Mouse (Mus musculus) neutrophil, adult 83 days (primary cell): ENCODE results near the gene Tnfrsf12a. TPM values are rescaled to one million over a fixed set of nuclear protein-coding genes. Genes with fewer than 3 reads are reported as not detected.

Source experiments
- total RNA-seq, 2 experiments: library from RNA; stranded (reverse); gene quantifications; one replicate each; pipeline ENCODE4 v1.2.4; 2023

The Tnfrsf12a gene
- 1 to 10 TPM; 4.8 to 5.1 TPM for total RNA-seq

DNA sequence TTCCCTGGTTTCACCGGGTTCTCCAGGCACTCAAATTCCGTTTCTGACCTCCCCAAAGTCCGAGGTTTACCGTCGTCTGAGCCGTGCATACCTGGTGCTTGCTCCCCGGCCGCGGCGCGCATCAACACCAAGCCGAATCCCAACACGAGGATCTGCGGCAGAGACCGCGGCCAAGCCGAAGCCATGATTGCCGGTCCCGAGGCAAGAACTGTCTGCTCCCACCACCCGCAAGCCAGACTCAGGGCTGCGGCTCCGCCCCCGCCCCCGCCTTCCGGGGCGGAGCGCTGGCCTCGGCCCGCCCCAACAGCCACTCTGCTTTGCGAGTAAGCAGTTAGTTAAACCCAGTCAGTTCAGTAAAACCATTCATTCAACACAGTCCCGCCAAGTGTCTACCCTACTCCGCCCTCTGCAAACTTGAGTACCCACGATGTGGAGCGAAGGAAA, at the start of gene Tnfrsf12a:
Gene Tnfrsf12a (minus strand): TSS at position 233 of the 444 bp plus-strand sequence.

DNA sequence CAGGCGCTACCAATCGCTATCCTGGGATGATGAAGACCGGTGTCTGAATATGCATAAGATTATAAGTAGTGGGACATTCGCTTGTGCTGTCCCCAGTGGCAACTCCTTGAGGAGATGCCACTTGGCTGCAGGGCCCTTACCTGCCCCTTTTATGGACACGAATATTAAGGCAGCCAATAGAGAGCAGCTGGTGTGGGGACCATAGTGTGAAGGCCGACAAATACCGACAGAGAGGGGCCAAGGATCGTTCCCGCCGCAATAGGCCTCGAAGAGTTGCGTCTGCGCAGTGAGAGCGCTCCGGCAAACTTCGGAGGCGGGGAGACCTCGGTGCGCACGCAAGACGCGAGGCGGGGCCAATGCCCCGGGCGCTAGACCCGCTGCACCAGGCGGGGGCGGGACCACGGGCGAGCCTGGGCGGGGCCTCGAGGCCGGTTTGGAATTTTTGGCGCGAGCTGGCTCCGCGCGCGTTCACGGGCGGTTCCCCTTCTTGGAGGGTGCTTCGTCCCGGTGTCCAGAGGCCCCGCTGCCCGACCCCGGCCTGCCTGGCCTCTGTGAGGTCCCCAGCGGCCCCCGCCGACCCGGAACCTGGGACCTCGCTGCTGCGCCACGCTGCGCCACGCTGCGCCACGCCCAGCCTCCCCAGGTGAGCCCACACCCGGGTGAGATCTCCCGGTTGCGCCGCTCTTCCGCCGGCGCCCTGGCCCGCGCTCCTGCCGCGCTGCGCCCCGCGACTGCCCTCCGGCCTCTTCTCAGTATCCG, 48.9 kb upstream of the Tnfrsf12a start, which contains the start of gene Pkmyt1:
Gene Pkmyt1 (plus strand): TSS at position 338 of the 759 bp plus-strand sequence.

DNA sequence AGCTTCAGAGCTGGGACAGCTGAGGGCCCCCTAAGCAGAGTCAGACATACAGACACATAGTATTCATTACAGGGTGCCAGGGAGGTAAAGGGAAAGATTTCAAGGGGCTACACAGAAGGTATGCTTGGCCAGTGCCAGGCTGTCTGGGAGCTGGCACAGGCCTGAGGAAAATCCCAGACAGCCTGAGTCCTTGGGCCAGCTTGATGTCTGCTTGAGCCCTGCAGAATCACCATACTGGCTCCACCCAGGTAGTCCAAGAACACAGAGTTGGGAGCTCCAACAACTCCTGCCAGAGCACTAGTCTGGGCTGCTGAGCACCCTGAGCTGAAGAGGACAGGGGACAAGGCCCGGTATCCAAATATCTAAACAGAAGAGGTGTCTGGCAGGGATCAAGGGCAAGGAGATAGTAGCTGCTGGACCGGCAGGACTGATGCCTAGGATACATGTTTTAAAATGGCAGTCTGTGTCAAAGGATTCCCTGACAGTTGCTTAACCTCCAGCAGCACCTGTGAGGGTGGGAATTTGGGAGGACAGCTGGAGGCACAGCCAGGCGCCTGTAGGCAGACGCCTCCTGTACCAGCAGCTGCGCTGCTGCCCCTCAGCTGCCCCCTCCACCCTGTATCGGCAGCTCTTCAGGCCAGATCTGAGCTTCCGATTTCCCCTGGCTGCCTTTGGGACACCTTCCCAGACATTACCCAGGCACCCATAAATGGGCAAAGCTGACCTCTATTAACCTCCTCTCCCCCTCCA, 45.3 kb upstream of the Tnfrsf12a start, which contains the start of gene 1520401A03Rik:
Gene 1520401A03Rik (minus strand): TSS at position 408 of the 750 bp plus-strand sequence.

DNA sequence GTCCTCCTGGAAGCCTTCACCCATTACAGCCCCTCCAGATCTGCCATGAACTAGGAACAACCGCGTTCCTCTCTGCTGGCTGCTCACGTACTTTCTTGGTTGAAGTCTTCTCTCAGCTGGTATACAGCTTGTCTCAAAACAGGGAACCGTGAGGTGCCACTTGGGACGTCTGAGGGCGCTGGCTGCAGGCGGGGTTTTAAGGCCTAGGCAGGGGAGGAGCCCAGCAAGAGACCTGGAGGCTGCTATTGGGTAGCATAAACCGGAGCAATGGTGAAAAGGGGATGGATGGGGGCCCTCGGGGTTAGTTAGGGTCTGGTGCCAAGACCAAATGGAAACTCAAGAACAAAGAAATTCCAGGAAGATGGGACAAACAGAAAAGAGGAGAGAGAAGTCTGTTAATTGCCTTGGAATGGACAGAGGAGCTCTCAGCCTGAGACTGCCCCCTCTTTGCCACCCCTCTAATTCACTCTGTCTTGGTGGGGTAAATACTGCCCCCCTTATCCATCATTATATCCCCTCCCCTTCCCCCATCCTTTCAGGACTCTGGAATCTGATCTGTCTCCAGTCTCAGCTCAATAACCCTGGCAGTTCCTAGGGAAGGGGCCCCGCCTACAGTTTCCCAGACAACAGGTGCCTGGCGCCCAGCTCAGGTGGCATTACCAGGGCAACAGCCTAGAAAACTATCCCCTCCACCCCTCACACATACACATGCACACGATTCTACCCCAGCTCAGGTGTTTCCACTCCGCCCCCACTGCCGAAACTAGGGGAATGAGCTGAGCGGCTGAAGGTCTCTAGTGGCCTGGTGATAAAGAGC, 6.8 kb upstream of the Tnfrsf12a start, which contains the start of gene Cldn9:
Gene Cldn9 (minus strand): TSS at position 171 of the 817 bp plus-strand sequence.

DNA sequence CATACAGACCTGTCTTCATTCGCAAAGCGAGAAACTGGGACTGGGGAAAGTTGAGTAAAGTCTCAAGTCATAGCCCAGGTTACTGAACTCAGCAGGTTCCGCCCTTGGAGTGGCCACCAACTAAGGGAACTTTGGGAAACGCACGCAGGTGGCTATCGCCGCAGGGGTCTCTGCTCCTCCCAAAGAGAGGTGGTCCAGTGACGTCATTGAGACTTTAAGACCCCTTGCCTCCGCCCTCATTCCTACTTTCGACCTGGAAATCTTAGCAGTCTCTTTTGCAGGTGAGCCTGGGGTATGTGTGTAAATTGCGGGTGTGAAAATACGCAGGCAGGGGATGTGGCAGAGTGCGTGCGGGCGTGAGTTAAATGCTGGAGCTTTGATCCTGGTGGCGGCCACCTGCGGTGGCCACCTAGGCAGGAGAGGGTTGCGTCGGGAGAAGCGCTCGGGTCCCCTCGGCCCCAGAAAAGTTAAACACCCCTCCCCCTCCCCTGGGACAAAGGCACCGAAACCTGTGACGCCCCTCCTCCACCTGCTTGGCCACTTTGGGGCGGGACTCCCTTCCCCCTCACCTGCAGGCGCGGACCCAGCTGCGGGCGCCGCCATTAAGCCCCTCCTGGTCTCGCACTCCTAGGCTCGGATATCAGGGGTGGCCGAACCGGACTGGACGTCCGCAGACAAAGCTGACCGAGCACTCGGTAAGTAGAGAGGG, 2.0 kb upstream of the Tnfrsf12a start, which contains the start of gene Cldn6:
Gene Cldn6 (plus strand): TSS at position 123 of the 709 bp plus-strand sequence.

DNA sequence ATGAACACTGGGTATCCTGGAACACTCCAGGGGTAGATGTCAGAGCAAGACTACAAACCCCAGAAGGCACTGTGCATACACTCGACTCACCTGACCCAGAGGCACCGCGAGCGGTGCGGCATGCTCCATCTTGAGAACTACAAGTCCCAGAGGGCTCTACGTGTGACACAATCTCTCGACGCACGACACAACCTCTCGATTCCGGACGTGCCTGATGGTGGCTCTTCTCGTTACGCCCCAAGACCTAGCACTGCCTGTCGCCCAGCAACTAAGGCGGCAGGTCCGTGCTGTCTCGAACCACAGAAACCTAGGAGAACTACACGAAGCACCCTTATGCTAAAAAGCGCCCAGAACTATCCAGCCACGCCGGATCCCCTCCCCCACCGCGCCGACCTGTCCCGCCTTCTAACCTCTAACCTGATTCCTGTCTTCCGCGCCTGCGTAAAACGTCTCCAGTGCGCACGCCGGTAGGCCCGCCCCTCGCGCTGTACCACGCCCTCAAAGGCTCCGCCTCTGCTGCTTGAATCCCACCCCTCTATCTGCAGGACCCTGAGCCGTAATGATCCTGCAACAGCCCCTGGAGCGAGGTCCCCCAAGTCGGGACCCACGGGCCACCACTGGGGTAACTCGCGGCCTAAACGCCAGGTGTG, 3.7 kb downstream of the Tnfrsf12a start, which contains the start of the genes Hcfc1r1 and Thoc6:
Gene Hcfc1r1 (plus strand): TSS at position 173 of the 650 bp plus-strand sequence.
Gene Thoc6 (minus strand): TSS at position 459 of the 650 bp plus-strand sequence.

DNA sequence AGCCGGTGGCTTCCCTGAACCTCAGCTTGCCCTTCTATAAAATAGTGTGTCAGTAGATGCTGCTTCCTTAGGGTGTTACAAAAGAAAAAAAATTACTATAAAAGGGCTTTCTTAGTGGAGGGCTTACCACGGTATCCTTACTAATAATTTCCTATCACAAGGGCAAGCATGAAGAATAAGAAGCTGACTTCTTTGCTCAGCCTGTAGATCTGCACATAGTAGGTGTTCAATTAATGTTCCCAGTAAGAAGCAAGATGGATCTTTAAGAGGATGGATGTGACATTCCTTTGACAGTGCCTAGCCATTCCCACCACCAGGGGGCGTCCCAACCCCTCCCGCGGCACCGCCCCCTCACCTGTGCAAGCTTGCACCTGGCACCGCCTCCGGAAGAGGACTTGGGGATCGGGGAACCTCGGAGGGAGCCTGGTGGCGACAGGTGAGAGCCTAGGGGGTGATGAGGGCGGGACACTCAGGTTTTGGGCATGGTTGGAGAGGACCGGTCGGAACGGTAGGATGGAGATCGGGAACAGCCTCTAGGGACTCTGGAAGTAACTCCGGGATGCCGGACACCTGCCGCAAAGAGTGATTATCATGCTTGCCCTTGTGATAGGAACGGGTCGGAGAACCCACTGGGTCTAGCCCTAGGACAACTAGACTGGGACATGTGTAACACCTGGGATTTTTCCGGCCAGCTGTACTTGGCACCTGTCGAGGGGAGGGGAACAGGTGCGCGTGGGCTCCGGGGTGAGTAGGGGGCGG, 17.0 kb downstream of the Tnfrsf12a start, which contains the start of gene Bicdl2:
Gene Bicdl2 (plus strand): TSS at position 390 of the 759 bp plus-strand sequence.

DNA sequence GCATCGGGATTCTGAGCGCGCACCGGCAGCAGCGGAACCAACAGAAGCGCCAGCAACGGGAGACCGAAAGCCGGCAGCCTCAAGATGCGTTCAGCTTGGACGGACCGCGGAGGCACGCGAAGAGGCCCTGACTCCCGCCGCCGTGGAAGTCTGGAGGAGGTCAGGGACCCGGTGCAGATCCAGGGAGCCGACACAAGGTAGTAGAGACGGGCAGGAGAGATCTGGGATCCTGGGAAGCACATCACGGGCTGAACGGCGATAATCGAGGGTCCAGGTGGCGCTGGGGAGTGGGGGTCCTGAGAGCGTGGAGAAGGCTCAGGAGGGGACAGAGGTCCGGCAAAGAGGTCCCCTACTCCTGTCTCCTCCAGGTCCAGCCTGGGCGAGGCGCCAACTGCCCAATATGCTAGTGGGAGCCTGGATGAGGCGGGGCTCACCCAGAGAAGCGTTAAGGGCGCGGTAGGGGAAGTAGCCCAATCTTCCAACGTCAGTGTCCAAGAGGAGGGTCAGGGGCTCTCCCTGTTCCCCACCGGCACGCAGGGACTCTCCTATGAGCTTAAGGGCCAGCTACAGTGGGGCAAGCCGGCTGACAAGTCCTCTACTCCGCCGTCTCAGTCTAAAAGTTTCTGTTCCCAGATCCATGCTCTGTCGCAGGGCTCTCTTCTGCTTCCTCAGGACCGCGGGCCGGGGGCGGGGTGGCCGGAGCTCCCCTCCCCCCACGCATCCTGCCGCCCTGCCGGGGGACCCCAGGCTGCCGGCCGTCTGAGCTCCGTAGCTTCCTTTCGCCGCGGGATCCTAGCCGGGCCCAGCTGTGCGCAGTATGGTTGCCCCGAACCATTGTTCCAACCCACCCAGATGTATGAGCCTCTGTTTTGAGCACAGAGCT, 32.4 kb downstream of the Tnfrsf12a start, which contains the start of gene Mmp25:
Gene Mmp25 (minus strand): TSS at position 665 of the 883 bp plus-strand sequence.

Other genes starting within 250 kb of the Tnfrsf12a start
- gene Vmn2r117, start 197.8 kb downstream of the Tnfrsf12a start, total RNA-seq, result not detected
- gene Zfp213, start 113.2 kb downstream of the Tnfrsf12a start, total RNA-seq, result 1 to 10 TPM; 2.6 TPM
- gene Zfp13, start 78.0 kb downstream of the Tnfrsf12a start, total RNA-seq, result under 1 TPM in 1 of 2 experiments, not detected in 1; 0.24 TPM
- not detected for gene Zscan10, start 76.6 kb downstream of the Tnfrsf12a start, total RNA-seq
- gene Mmp25, start 32.2 kb downstream of the Tnfrsf12a start, total RNA-seq, result 100 to 1,000 TPM; 157 to 170 TPM
- 1 to 10 TPM; 1.6 to 2.4 TPM for gene Bicdl2, start 17.0 kb downstream of the Tnfrsf12a start, total RNA-seq
- gene Hcfc1r1, start 3.9 kb downstream of the Tnfrsf12a start, total RNA-seq, result 10 to 100 TPM; 50.6 to 50.7 TPM
- gene Thoc6, start 3.6 kb downstream of the Tnfrsf12a start, total RNA-seq, result 10 to 100 TPM; 19.0 to 19.2 TPM
- not detected for gene Cldn6, start 1.8 kb upstream of the Tnfrsf12a start, total RNA-seq
- not detected for gene Cldn9, start 6.6 kb upstream of the Tnfrsf12a start, total RNA-seq
- not detected for gene 1520401A03Rik, start 45.3 kb upstream of the Tnfrsf12a start, total RNA-seq
- 10 to 100 TPM; 40.9 to 41.4 TPM for gene Pkmyt1, start 48.9 kb upstream of the Tnfrsf12a start, total RNA-seq
- 1 to 10 TPM; 3.2 to 5.1 TPM for gene Paqr4, start 63.4 kb upstream of the Tnfrsf12a start, total RNA-seq
- not detected for gene Kremen2, start 68.4 kb upstream of the Tnfrsf12a start, total RNA-seq
- 1 to 10 TPM; 8.7 to 9.6 TPM for gene Flywch1, start 94.1 kb upstream of the Tnfrsf12a start, total RNA-seq
- gene Flywch2, start 108.6 kb upstream of the Tnfrsf12a start, total RNA-seq, result under 1 TPM in 1 of 2 experiments, not detected in 1; 0.53 TPM
- gene Srrm2, start 113.1 kb upstream of the Tnfrsf12a start, total RNA-seq, result 100 to 1,000 TPM; 456 to 525 TPM
- gene Elob, start 151.7 kb upstream of the Tnfrsf12a start, total RNA-seq, result 100 to 1,000 TPM; 176 to 182 TPM
- gene Prss33, start 158.6 kb upstream of the Tnfrsf12a start, total RNA-seq, result not detected
- gene Prss32, start 166.4 kb upstream of the Tnfrsf12a start, total RNA-seq, result not detected
- not detected for gene Prss41, start 166.7 kb upstream of the Tnfrsf12a start, total RNA-seq
- not detected for gene Prss21, start 190.6 kb upstream of the Tnfrsf12a start, total RNA-seq
- gene Dcpp1, start 203.4 kb upstream of the Tnfrsf12a start, total RNA-seq, result not detected
- not detected for gene Dcpp2, start 203.4 kb upstream of the Tnfrsf12a start, total RNA-seq
- gene Dcpp3, start 240.0 kb upstream of the Tnfrsf12a start, total RNA-seq, result not detected